Mouse (Mus musculus) spleen, postnatal 10 days (tissue): Measurements from ENCODE around the gene Lck.

ENCODE experiments used
- DNase-seq, 2 experiments: peaks; one replicate each; pipeline ENCODE4 v3.0.0; 2021 to 2022; ENCODE audit warnings: low spot score in 2 of 2

Gene Lck

GRCm38 (mm10) chr4:129573430-129573829 lies at the start of gene Lck:
Gene Lck (minus strand): TSS chr4:129573641.
- peak in 1 of 2 experiments; percentile 59 for DNase-seq

DNA sequence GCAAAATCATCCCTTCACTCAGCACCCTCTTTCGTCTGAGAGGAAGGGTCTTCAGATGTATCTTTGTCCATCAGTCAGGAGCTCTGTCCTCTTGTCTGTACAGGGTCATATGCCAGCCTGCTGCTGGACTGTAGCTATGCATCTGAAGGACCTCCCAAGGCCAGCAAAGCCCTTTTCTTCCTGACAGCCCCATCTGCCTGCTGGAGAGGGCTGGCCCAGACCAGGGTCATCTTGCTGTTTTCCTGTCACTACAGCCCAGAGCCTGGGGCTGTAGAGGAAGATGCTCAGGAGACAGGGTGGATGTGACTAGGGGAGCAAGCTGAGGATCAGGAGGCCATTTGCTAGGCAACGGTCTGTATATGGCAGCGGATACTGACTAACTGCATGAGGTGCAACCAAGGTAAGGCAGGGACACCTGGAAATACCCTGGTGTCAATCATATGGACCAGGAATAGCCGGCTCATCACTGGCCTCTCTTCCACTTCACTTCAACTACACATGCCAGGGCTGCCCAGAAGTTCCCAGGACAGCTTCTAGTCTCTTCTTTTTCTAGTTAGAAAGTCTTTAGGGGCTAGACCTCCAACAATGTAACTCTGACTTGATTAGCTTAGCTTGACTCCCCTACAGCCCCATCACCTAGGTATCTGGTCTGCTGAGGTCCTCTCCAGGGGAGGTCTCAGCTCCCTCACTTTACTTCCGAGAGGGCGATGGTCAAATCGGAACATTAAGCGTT lies 49.5 kb upstream of the Lck start:
- DNase-seq = no peak

GRCm38 (mm10) chr4:129622120-129622802 lies 48.8 kb upstream of the Lck start:
- DNase-seq = no peak

DNA sequence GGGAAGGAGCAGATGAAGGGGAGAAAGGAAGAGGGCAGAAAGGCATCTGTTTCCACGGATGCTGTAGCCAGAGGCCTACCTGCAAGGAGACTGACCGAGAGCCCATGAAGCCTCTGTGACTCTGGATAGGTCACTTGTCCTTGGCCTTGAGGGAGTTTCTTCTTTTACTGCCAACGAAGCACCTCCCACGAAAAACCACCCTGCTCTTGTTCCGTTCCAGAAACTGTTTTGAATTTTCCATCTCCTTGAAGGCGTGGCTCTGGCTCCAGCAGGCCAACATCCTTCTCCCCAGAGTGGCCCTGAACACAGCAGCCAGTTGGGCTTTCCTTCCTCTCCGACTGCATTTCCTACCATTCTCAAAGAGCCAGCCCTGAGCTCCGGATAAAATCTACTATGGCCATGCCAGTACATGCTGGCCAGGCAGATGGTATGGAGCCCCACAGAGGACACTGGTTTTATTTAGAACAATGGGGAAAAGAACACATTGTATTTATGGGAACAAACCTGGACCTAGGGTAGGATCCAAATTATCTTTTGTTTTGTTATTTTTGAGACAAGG lies 47.9 kb upstream of the Lck start:
- DNase-seq = no peak

DNA sequence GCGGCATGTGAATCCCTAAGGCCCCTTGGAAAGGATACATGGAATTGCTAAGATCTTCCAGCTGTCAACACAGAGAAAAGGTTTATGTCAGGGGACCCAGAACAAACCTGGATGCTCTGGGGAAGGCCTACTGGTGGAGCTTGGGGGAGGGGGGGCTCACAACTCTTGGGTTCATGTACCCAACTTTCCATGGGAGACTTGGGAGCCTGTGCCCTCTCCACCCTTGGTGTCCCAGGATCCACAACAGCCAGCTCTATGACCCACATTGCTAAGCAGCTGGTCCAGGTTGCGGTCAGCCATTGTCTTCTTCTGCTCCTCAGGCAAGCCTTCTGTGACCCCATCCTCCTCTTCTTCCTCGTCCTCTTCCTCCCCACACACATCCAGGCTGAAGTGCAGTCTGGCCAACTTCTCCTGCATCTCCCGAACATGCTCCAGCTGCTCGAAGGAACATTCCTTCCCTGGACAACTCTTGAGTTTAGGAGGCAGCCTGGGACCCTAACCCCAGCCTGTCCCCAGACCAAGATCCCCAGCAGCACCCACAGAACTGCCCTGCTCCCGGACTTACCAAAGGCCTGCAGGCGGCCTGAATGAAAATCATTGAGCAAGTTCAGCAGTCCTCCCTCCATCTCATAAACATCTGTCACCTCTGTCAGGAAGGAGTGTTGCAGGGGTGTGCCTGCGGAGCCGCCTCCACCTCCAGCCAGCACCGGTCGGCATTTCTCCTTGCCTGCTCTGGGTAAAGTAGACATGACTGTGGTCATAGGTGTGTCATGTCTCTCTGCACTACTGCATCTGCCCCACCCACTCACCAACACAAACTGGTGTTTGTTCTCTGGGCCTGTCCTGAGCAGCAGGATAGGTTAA lies 47.2 kb upstream of the Lck start:
- no peak for DNase-seq

- peak; percentile 83 to 95 for DNase-seq
Measured at GRCm38 (mm10) chr4:129618786-129619691, 45.6 kb upstream of the Lck start, which contains the start of gene Iqcc. Gene Iqcc (minus strand): TSS chr4:129619099.

- DNase-seq = no peak
Measured at GRCm38 (mm10) chr4:129618031-129618430, 44.6 kb upstream of the Lck start.

GRCm38 (mm10) chr4:129617121-129617641 lies 43.7 kb upstream of the Lck start:
- DNase-seq = no peak

- no peak for DNase-seq
Measured at GRCm38 (mm10) chr4:129616631-129617030, 43.2 kb upstream of the Lck start.

DNA sequence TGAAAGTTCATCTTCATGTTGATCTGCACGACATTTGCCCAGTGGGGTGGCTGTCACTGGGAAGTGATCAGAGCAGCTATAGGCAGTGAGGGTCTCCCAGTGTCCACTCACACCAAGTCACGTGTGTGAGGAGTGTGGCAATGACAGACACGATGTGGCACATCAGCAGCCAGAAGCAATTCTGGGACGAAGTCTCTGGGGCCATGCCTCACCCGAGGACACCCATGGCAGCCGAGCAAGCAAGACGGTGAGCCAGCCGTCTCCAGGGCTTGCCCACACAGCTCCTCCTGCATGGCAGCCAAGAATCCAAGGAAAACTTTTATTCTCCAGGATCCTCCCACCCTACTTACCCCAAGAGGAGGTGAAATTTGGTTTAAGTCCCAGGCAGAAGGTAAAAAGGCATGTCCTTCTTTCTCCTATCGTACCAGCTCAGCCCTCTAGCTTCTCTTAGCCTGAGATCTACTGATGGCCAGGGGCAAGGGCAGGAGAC lies 42.4 kb upstream of the Lck start:
- DNase-seq = no peak

DNA sequence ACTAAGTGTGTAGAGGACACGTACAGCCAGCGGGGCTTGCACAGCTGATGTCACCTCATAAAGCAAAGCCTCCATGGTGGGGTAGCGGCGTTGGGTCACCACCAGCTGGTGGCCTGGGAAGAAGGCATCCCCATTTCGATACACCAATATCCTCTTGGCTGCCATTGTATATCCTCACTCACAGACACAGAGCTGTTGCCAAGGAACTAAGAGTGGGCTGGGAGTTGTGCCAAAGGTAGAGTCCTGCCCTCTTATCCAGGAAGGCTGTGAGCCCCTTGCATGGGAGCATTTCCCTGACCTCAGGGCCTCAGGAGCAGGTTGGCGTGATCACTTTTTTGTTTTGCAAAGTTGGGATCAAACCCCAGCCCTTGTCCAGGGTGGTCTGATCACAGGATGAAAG lies 40.7 kb upstream of the Lck start, which contains the start of gene Dcdc2b:
Gene Dcdc2b (minus strand): TSS at position 165 of the 400 bp plus-strand sequence.
- no peak for DNase-seq

GRCm38 (mm10) chr4:129610472-129610871 lies 37.0 kb upstream of the Lck start:
- DNase-seq = no peak

DNA sequence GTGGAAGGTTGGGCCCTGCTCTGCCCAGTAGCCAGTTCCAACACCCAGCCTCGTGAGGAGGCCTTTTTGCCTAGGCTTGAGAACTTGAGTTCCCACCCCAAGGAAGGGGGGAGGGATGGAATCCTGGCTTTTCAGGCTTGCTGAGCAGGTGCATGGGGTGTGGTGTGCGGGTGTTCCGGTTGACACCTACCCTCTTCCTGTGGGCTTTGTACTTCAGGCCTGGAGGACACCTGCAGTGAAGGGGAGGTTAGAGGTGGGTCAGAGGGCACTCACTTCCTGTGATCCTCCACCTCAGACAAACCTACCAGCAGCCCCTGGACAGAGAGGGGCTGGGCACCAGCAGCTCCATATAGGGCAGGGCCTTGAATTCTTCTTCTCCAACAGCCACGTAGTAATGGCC lies 36.6 kb upstream of the Lck start:
- DNase-seq = no peak

DNA sequence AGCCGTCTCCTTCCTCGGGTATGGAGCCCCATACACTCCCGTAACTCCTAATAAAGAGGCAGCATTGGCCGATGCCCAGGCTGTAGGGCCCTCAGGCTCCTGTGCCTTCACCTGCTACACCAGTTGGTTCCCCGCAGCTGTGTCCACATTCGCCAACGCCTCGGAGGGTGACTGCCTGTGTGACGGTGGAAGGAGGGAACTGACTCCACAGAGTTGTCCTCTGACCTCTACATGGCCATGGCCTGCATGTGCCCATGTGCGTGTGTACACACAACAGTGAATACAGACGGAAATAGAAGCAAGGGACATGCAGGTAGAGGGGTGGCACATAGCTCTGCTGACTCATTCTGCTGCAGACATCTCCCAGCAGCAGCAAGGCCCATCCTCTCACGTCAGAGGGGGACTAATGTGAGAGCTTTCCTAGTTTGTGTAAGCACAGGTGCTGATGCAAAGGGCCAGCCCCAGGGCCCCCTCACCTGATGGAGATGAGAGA lies 35.7 kb upstream of the Lck start:
- no peak for DNase-seq

DNA sequence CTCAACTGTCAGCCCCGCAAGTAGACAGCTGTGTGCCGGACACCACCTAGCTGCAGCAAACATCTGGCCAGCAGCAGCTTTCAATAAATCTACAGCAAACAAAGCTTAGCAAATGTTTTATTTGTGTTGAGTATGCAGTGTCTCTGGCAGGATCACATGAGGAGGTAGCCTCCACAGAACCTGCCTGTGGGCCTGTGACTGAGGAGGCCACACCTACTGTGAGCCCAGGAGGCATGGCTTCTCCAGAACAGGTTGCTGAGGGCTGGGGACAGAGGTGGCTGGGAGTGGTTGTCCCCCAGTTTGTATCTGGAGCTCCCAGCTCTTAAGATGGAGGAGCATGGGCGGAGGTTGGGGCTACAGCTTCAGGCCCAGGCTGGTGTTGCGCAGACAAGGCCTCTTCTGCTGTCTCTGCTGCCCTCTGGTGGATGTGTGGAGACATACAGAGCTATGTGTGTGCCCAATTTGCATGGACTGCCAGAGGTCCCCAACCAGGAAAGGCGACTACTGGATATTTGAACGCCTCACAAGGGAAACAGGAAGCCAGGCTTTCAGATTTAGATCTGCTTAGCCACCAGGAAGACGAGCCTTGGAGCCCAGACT lies 35.1 kb upstream of the Lck start:
- peak; percentile 73 to 90 for DNase-seq

- DNase-seq = peak; percentile 75 to 88
Measured at GRCm38 (mm10) chr4:129600233-129601158, 27.1 kb upstream of the Lck start, which contains the start of the genes Eif3i and Tmem234. Gene Eif3i (minus strand): TSS chr4:129600648. Gene Tmem234 (plus strand): TSS chr4:129600668.

DNA sequence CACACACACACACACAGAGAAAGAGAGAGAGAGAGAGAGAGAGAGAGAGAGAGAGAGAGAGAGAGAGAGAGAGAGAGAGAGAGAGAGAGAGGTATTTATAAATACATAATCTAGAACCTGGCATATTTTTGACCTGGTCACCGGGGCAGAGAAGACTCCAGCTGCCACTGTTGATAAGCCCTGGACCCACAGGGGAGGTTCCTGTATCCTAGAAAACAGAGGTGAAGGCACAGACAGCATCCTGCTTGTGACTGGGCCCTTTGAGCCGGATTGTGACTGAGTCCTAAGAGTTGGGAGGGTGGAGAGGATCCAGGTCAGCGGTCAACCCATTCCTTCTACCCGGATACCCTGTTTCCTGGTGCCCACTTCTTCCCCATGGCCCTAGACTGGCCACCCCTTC lies 15.4 kb upstream of the Lck start:
- peak in 1 of 2 experiments; percentile 57 for DNase-seq

GRCm38 (mm10) chr4:129586943-129587342 lies 13.5 kb upstream of the Lck start:
- DNase-seq = no peak

GRCm38 (mm10) chr4:129585773-129586172 lies 12.3 kb upstream of the Lck start:
- DNase-seq = no peak
